Mouse (Mus musculus) thymus, adult 2 months (tissue): Measurements from ENCODE around the gene Tma7.

Experiments used
- CTCF ChIP-seq: fragments of 200-500 bp; IDR thresholded peaks from 2 replicates; pipeline ENCODE4 v1.5.1; 2012; ENCODE audit warnings: mild to moderate bottlenecking, control low read depth, low read length, moderate library complexity, borderline replicate concordance; ENCODE audit not compliant: control insufficient read depth, poor library complexity, insufficient read depth; ENCODE audit errors: extremely low read depth
- POLR2A ChIP-seq: fragments of 200-500 bp; IDR thresholded peaks from 2 replicates; pipeline ENCODE4 v1.6.1; 2012; ENCODE audit warnings: mild to moderate bottlenecking, low read length, control low read depth, moderate library complexity; ENCODE audit not compliant: control insufficient read depth, poor library complexity, insufficient read depth; ENCODE audit errors: extremely low read depth

DNA sequence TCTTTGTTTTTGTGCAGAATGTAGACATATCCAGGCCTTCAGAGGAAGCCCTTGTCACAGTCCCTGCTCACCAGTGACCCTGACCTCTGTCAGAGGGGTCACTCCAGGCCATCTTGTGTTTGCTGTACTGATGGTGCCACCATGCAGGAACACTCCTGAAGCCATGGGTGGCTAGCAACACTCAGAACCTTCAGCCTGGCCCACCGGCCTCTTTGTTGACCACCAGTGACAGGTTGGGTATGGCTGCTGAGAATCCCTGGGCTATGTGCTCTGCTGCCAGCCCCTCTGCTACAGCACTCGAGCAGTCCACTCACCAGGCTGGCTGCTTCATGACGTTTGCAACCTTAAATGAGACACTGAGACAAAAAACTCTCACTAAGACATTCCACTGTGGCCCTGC, 52.1 kb downstream of the Tma7 start:
- TF ChIP-seq CTCF: no peak
- TF ChIP-seq POLR2A: no peak
